Mouse (Mus musculus) E14TG2a.4 (cell line): ENCODE results near the gene Tec.

ENCODE experiments used
- CTCF ChIP-seq: conservative IDR thresholded peaks from 2 replicates; pipeline ENCODE4 v1.5.1; 2014; ENCODE audit warnings: low read length
- NANOG ChIP-seq: IDR thresholded peaks from 2 replicates; pipeline ENCODE4 v1.6.1; 2014; ENCODE audit warnings: borderline replicate concordance, low read length, mixed read lengths
- POU5F1 ChIP-seq: IDR thresholded peaks from 2 replicates; pipeline ENCODE4 v1.6.1; 2014; ENCODE audit warnings: low read length, borderline replicate concordance

GRCm38 (mm10) chr5:72893987-72894386, 25.7 kb upstream of the Tec start:
- TF ChIP-seq CTCF (peak; percentile 96), POU5F1 (no peak), NANOG (no peak)
